Mouse (Mus musculus) MEL (cell line): ENCODE results near the gene Serf2. TPM values are rescaled to one million over a fixed set of nuclear protein-coding genes. Genes with fewer than 3 reads are reported as not detected.

Experiments used
- DNase-seq: peaks from one replicate; pipeline ENCODE4 v3.0.0; 2011; ENCODE audit warnings: low read depth, low spot score
- H3K27ac ChIP-seq: 2 replicates; pipeline ENCODE4 v1.5.1; 2012; ENCODE audit warnings: low read depth, mild to moderate bottlenecking, control low read depth, low read length, moderate library complexity; ENCODE audit not compliant: control insufficient read depth
- H3K27me3 ChIP-seq, 2 experiments: fragments of 150-350 bp in 1 of 2; sonication (generic) in 1 of 2; 2 replicates each; pipeline ENCODE4 v1.6.1; 2012; ENCODE audit warnings: low read length in 2 of 2, mild to moderate bottlenecking in 2 of 2, improper control_type of control experiment in 1 of 2, moderate library complexity in 1 of 2; ENCODE audit not compliant: insufficient read depth in 2 of 2, control insufficient read depth in 1 of 2
- H3K36me3 ChIP-seq, 2 experiments: 2 replicates each; pipeline ENCODE4 v1.6.1; 2012 to 2014; ENCODE audit warnings: low read length in 2 of 2, improper control_type of control experiment in 1 of 2, inconsistent platforms in 1 of 2, mild to moderate bottlenecking in 1 of 2; ENCODE audit not compliant: insufficient read depth in 2 of 2, control insufficient read depth in 1 of 2
- H3K4me1 ChIP-seq, 2 experiments: fragments of 150-350 bp in 1 of 2; sonication (generic) in 1 of 2; 2 replicates each; pipeline ENCODE4 v1.6.1; 2012; ENCODE audit warnings: low read length in 2 of 2, improper control_type of control experiment in 1 of 2, mild to moderate bottlenecking in 1 of 2; ENCODE audit not compliant: insufficient read depth in 2 of 2, control insufficient read depth in 1 of 2
- H3K4me3 ChIP-seq, 2 experiments: fragments of 150-350 bp in 1 of 2; sonication (generic) in 1 of 2; 2 replicates each; pipeline ENCODE4 v1.5.1; 2012; ENCODE audit warnings: low read depth in 2 of 2, low read length in 2 of 2, mild to moderate bottlenecking in 2 of 2, moderate library complexity in 2 of 2, control low read depth in 1 of 2, improper control_type of control experiment in 1 of 2; ENCODE audit not compliant: control insufficient read depth in 1 of 2, insufficient read depth in 1 of 2
- H3K79me2 ChIP-seq: 2 replicates; pipeline ENCODE4 v1.6.1; 2012; ENCODE audit warnings: mild to moderate bottlenecking, low read length, moderate library complexity; ENCODE audit not compliant: control insufficient read depth, poor library complexity, insufficient read depth
- H3K9ac ChIP-seq: 2 replicates; pipeline ENCODE4 v1.6.1; 2012; ENCODE audit warnings: low read depth, mild to moderate bottlenecking, control low read depth, low read length, moderate library complexity; ENCODE audit not compliant: control insufficient read depth, poor library complexity, severe bottlenecking
- H3K9me3 ChIP-seq: fragments of 150-350 bp; sonication (generic); replicated peaks from 2 replicates; pipeline ENCODE4 v1.6.1; 2012; ENCODE audit warnings: mild to moderate bottlenecking, low read length, improper control_type of control experiment, moderate library complexity; ENCODE audit not compliant: insufficient read depth
- CHD1 ChIP-seq: IDR thresholded peaks from 2 replicates; pipeline ENCODE4 v1.6.1; 2012; ENCODE audit warnings: low read depth, mild to moderate bottlenecking, inconsistent platforms, low read length, improper control_type of control experiment
- EP300 ChIP-seq, 2 experiments: IDR thresholded peaks; 2 replicates each; pipeline ENCODE4 v1.6.1; 2011; ENCODE audit warnings: improper control_type of control experiment in 2 of 2, low read length in 2 of 2, low read depth in 1 of 2, mild to moderate bottlenecking in 1 of 2
- ETS1 ChIP-seq: IDR thresholded peaks from 2 replicates; pipeline ENCODE4 v1.6.1; 2012; ENCODE audit warnings: low read depth, mild to moderate bottlenecking, inconsistent platforms, low read length, improper control_type of control experiment, moderate library complexity
- GABPA ChIP-seq: IDR thresholded peaks from 2 replicates; pipeline ENCODE4 v1.6.1; 2012; ENCODE audit warnings: low read depth, mild to moderate bottlenecking, inconsistent platforms, low read length, improper control_type of control experiment, moderate library complexity
- GATA1 ChIP-seq: IDR thresholded peaks from 2 replicates; pipeline ENCODE4 v1.6.1; 2011; ENCODE audit warnings: low read depth, low read length, improper control_type of control experiment
- HCFC1 ChIP-seq: IDR thresholded peaks from 2 replicates; pipeline ENCODE4 v1.6.1; 2012; ENCODE audit warnings: low read depth, mild to moderate bottlenecking, inconsistent platforms, low read length, improper control_type of control experiment, moderate library complexity
- JUND ChIP-seq: IDR thresholded peaks from 2 replicates; pipeline ENCODE4 v1.6.1; 2011; ENCODE audit warnings: low read depth, mild to moderate bottlenecking, improper control_type of control experiment, low read length
- KAT2A ChIP-seq: conservative IDR thresholded peaks from 2 replicates; pipeline ENCODE4 v1.6.1; 2012; ENCODE audit warnings: low read depth, low read length, improper control_type of control experiment, inconsistent platforms
- MAZ ChIP-seq: IDR thresholded peaks from 2 replicates; pipeline ENCODE4 v1.6.1; 2012; ENCODE audit warnings: low read depth, mild to moderate bottlenecking, inconsistent platforms, low read length, improper control_type of control experiment
- MEF2A ChIP-seq: IDR thresholded peaks from 2 replicates; pipeline ENCODE4 v1.6.1; 2014; ENCODE audit warnings: low read depth, mild to moderate bottlenecking, inconsistent platforms, low read length, improper control_type of control experiment; ENCODE audit not compliant: poor library complexity, insufficient replicate concordance, severe bottlenecking; ENCODE audit errors: extremely low read depth
- MXI1 ChIP-seq: IDR thresholded peaks from 2 replicates; pipeline ENCODE4 v1.6.1; 2011; ENCODE audit warnings: mild to moderate bottlenecking, low read depth, low read length, improper control_type of control experiment
- MYC ChIP-seq: IDR thresholded peaks from 2 replicates; pipeline ENCODE4 v1.6.1; 2011; ENCODE audit warnings: low read depth, mild to moderate bottlenecking, low read length, improper control_type of control experiment, moderate library complexity
- NRF1 ChIP-seq: IDR thresholded peaks from 2 replicates; pipeline ENCODE4 v1.6.1; 2014; ENCODE audit warnings: low read depth, mild to moderate bottlenecking, inconsistent platforms, low read length, improper control_type of control experiment, moderate library complexity; ENCODE audit not compliant: poor library complexity, insufficient read depth, severe bottlenecking
- POLR2A ChIP-seq, 2 experiments: IDR thresholded peaks; 2 replicates each; pipeline ENCODE4 v1.6.1; 2011 to 2012; ENCODE audit warnings: low read length in 2 of 2, mild to moderate bottlenecking in 2 of 2, control low read depth in 1 of 2, improper control_type of control experiment in 1 of 2, low read depth in 1 of 2, moderate library complexity in 1 of 2; ENCODE audit not compliant: control insufficient read depth in 1 of 2, insufficient read depth in 1 of 2, poor library complexity in 1 of 2
- POLR2AphosphoS2 ChIP-seq: IDR thresholded peaks from 2 replicates; pipeline ENCODE4 v1.6.1; 2011; ENCODE audit warnings: low read length, improper control_type of control experiment
- RAD21 ChIP-seq: IDR thresholded peaks from 2 replicates; pipeline ENCODE4 v1.6.1; 2011; ENCODE audit warnings: mild to moderate bottlenecking, low read depth, low read length, improper control_type of control experiment
- SIN3A ChIP-seq: IDR thresholded peaks from 2 replicates; pipeline ENCODE4 v1.6.1; 2012; ENCODE audit warnings: low read length, improper control_type of control experiment, inconsistent platforms
- TAL1 ChIP-seq: IDR thresholded peaks from 2 replicates; pipeline ENCODE4 v1.6.1; 2012; ENCODE audit warnings: mild to moderate bottlenecking, inconsistent platforms, low read length, moderate library complexity, mixed read lengths
- TBP ChIP-seq: IDR thresholded peaks from 2 replicates; pipeline ENCODE4 v1.8.0; 2011; ENCODE audit warnings: low read depth, low read length, improper control_type of control experiment
- UBTF ChIP-seq: IDR thresholded peaks from 2 replicates; pipeline ENCODE4 v1.6.1; 2012; ENCODE audit warnings: low read depth, mild to moderate bottlenecking, inconsistent platforms, low read length, improper control_type of control experiment, moderate library complexity, borderline replicate concordance; ENCODE audit not compliant: insufficient read depth
- USF1 ChIP-seq: IDR thresholded peaks from 2 replicates; pipeline ENCODE4 v1.6.1; 2014; ENCODE audit warnings: low read depth, mild to moderate bottlenecking, inconsistent platforms, low read length, improper control_type of control experiment, moderate library complexity
- USF2 ChIP-seq, 2 experiments: IDR thresholded peaks; 2 replicates each; pipeline ENCODE4 v1.6.1; 2011 to 2012; ENCODE audit warnings: improper control_type of control experiment in 2 of 2, low read length in 2 of 2, borderline replicate concordance in 1 of 2, inconsistent platforms in 1 of 2, low read depth in 1 of 2, mild to moderate bottlenecking in 1 of 2; ENCODE audit not compliant: insufficient read depth in 1 of 2
- ZMIZ1 ChIP-seq: IDR thresholded peaks from 2 replicates; pipeline ENCODE4 v1.6.1; 2012; ENCODE audit warnings: low read depth, mild to moderate bottlenecking, inconsistent platforms, low read length, improper control_type of control experiment, moderate library complexity
- ZNF384 ChIP-seq: IDR thresholded peaks from 2 replicates; pipeline ENCODE4 v1.6.1; 2012; ENCODE audit warnings: low read depth, mild to moderate bottlenecking, inconsistent platforms, low read length, improper control_type of control experiment
- polyA plus RNA-seq, 2 experiments: library from polyadenylated mRNA; stranded (reverse) in 1 of 2; unstranded in 1 of 2; fragments of >175 nt in 1 of 2; fragments of >200 nt in 1 of 2; gene quantifications; 2 replicates each; pipeline versions ENCODE4 v1.2.1 to v1.2.4; 2012; ENCODE audit warnings: low replicate concordance in 2 of 2, low read depth in 1 of 2; ENCODE audit not compliant: insufficient read length in 2 of 2, insufficient read depth in 1 of 2, missing spikeins in 1 of 2
- total RNA-seq: library from RNA; depleted of rRNA; stranded (reverse); fragments of 300-350 nt; gene quantifications from 2 replicates; pipeline ENCODE4 v1.2.3, GENCODE M21; 2012

The Serf2 gene
- total and polyA plus RNA-seq, 3 experiments = 352 to 469 TPM; not detected in 1

- peaks cover 5 to 8% of the 10 kb centered on the region in 2 experiments; a peak in 3 of 4 replicates for H3K36me3 ChIP-seq
- TF ChIP-seq USF1 = no peak
- TF ChIP-seq MEF2A = no peak
- no peak for TF ChIP-seq EP300 (IDR thresholded peaks at IDR 0.05; ENCODE audit: low read depth in 1 of 2, low read length in 2 of 2)
- no peak for TF ChIP-seq POLR2A (IDR thresholded peaks at IDR 0.05; ENCODE audit: control insufficient read depth in 1 of 2, insufficient read depth in 1 of 2, low read depth in 1 of 2, low read length in 2 of 2, poor library complexity in 1 of 2)
- TF ChIP-seq RAD21 = no peak
- no peak for TF ChIP-seq MAZ
- no peak for TF ChIP-seq GATA1
- H3K27me3 ChIP-seq = no peaks in the 10 kb centered on the region
- peaks cover 5 to 16% of the 10 kb centered on the region in 2 experiments for H3K4me1 ChIP-seq
- H3K9me3 ChIP-seq = no peaks in the 10 kb centered on the region
- no peak overlapping the region for H3K9ac ChIP-seq
- no peaks in the 10 kb centered on the region for H3K79me2 ChIP-seq
- DNase-seq = no peak
- no peak overlapping the region for H3K27ac ChIP-seq
- H3K4me3 ChIP-seq = no peak overlapping the region
Measured at GRCm38 (mm10) chr2:121440834-121441605, 8.0 kb upstream of the Serf2 start.

DNA sequence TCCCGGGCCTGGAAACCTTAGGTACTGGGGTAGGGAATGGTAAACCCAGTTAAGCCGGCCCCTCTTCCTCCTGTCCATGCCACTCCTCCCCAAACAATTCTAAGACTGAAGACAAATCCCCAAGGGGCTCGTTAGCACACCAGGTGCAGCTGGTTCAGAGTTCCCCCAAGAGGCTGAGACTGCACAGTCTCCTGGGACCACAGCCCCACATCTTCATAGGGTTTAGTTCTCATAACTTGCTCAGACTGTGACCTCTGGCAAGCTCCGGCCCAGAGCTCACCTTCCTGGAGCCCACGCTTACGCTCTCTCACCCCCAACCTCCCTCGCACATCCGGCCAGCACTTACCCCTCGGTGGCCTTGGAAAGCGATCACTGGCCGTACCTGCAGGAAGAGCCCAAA lies 7.2 kb upstream of the Serf2 start:
- Histone ChIP-seq H3K36me3 (peaks cover 5 to 13% of the 10 kb centered on the region in 2 experiments; a peak in 3 of 4 replicates), H3K9me3 (no peaks in the 10 kb centered on the region), H3K9ac (no peak overlapping the region), H3K79me2 (no peaks in the 10 kb centered on the region), H3K27ac (no peak overlapping the region), H3K4me3 (no peak overlapping the region), H3K4me1 (peaks cover 9 to 23% of the 10 kb centered on the region in 2 experiments), H3K27me3 (no peaks in the 10 kb centered on the region)
- DNase-seq = no peak
- TF ChIP-seq CHD1 (no peak), MXI1 (no peak), EP300 (IDR thresholded peaks at IDR 0.05; ENCODE audit: low read depth in 1 of 2, low read length in 2 of 2) (no peak), MAZ (no peak), TBP (no peak), JUND (no peak), TAL1 (no peak), HCFC1 (no peak), NRF1 (no peak), ZNF384 (no peak), UBTF (no peak), GABPA (no peak), USF2 (IDR thresholded peaks at IDR 0.05; ENCODE audit: borderline replicate concordance in 1 of 2, insufficient read depth in 1 of 2, low read depth in 1 of 2, low read length in 2 of 2) (no peak), ZMIZ1 (no peak), MYC (no peak), POLR2AphosphoS2 (no peak), KAT2A (no peak), ETS1 (no peak), SIN3A (no peak)
